Mouse (Mus musculus) NIH3T3 (cell line): ENCODE data around the gene Gbp3.
"Not testable (repeated sequence)": the region's sequence is repeated elsewhere in the genome, so short reads cannot be mapped to it uniquely, and the experiment has no call there.

Experiments
- DNase-seq: peaks from one replicate; pipeline ENCODE4 v3.0.0-alpha.2; 2012; ENCODE audit warnings: low read depth

Gbp3 gene

GRCm38 (mm10) chr3:142559632-142560228 lies at the start of gene Gbp3:
TSS of gene Gbp3 (plus strand) at chr3:142560026.
- DNase-seq, result peak; percentile 60

GRCm38 (mm10) chr3:142528116-142528515 lies 31.7 kb upstream of the Gbp3 start:
- no peak for DNase-seq

GRCm38 (mm10) chr3:142529597-142529996 lies 30.2 kb upstream of the Gbp3 start:
- DNase-seq, result no peak

DNA sequence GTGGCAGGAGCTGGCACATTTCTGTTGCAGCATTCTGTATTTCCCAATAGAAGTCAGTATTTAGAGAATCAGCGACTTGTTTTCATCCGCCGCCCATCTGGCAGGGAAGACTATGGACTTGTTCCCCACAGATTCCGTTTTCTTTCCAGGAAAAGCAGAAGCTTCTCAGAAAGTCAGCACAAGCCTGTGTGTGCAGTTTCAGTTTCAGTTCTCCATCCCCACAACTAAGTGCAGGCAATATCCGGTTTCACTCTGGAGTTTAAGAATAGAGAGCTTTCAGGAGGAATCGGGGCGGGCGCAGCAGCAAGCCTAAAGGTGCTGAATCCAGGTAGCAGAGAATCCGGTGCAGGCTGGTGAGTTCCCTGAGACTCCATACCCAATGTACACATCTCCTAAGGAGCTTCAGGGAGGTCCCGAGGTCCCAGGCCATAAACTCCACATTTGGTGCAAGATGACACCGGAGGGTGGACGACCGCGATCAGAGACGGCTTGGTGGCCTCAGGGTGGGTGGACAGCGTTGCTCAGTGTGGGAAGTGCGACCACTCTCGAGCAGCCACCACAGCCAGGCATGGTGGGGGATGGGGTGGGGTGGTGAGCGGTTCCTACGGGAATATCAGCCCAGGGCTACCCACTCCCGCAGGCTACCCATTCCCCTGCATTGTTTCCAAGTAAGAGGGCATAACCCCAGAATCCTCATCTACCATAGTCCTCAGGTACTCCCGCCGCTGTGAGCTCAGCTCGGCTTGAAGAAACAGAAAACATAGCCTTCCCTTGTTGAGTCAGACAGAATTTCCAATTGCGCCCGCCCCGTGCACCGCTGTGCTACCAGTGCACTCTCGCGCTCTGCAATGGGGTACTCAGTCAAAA lies 29.5 kb upstream of the Gbp3 start, which contains the start of gene Gbp7:
Gbp7 (plus strand) TSS at position 256 of the 867 bp plus-strand sequence.
- peak; percentile 68 for DNase-seq

DNA sequence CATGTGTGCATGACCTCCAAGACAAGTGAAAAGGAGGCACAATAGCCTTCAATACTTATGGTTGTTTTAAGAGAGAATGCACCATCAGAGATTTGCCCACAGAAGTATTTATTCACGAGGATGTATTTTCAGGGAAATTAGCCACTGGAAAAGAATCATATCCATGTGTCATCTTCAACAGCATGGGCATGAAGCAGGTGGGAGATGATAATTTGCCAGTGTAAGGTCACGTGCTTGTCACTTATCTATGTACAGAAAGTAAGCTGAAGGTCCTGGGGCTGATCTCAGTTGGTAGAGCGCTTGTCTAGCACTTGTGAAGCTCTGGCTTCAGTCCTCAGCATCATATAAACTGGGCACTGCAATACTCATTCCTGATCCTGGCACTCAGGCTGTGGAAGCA lies 28.2 kb upstream of the Gbp3 start:
- DNase-seq, result no peak

DNA sequence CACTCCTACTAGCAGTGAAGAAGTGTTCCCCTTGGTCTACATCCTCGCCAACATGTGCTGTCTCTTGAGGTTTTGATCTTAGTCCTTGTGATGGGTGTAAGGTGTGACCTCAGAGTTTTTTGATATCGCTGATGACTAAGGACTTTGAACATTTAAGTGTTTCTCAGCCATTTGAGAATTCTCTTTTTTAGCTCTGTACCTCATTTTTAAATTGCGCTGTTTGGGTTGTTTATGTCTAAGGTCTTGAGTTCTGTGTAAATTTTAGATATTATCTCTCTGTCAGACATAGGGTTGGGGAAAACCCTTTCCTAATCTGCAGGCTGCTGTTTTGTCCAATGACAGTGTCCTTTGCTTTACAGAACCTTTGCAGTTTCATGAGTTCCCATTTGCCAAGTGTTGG lies 26.6 kb upstream of the Gbp3 start:
- DNase-seq, result no peak

- no peak for DNase-seq
These were observed 24.2 kb upstream of the Gbp3 start for GRCm38 (mm10) chr3:142535667-142536066.

DNA sequence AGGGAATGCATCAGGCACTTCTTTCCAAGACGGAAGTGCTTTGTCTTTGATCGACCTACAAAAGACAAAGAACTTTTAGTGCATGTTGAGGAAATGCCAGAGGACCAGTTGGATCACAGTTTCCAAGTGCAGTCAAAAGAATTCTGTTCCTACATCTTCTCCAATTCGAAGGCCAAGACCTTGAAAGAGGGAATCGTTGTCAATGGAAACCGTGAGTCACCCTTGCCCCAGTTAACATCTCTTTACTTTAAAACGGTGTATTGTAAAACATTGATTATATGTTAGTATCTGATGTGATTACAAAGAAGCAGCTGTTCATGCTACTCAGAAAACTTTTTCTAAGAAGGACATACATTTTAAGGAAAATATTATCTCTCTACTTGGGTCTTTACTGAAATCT lies 18.4 kb upstream of the Gbp3 start:
- DNase-seq, result no peak

DNA sequence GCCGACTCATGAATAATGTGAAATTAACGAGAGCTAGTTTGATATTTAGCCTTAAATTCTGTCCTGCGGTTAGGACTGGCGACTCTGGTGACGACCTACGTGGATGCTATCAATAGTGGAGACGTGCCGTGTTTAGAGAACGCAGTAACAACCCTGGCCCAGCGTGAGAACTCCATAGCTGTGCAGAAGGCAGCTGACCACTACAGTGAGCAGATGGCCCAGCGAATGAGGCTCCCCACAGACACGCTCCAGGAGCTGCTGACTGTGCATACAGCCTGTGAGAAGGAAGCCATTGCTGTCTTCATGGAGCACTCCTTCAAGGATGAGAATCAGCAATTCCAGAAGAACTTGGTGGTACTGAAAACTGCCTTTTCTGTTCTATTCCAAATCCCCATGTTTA lies 17.1 kb upstream of the Gbp3 start:
- not testable (repeated sequence) for DNase-seq

DNA sequence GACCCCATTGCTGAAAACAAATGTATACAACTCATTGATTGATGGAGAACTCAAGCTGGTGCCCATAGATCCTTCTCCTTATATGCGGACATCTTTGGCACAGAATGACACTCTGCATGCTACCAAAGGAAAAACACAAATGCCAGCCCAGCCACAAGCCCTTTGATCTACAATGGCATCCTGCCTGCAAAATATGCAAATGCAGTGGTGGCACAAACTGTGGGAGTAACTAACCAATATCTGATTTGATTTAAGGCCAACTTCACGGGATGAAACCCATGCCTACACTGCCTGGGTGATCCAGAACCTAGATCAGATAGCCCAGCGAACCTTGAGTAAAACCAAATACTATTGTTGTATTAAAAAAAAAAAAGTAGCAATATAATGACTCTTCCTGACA lies 13.1 kb upstream of the Gbp3 start:
- no peak for DNase-seq

DNA sequence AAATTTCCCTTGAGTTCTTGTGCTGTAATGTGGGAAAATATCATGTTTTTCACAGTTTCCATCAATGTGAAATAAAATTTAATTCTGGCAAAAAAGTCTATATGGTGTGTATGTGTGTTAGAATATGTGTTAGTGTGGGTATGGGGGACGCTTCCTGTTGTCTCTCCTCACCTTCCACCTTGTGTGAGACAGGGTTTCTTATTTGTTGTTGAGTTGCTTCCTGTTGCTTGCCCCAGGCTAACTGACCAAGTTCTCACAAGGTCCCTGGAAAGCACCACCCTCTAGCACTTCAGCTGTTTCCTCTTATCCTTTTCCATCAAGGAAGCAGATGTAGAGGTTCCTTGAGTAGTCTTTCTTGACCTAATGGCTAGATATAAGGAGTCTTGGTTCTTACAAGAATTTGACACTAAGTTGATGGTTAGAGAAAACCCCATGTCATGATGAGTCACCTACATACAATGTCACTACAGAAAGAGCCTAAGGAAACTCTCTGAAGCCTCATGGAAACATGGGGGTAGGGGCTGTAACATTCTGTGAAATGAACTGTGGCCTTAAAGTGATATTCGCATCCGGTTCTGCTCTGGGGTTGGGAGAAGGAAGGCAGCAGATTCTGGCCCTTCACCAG lies 9.7 kb upstream of the Gbp3 start:
- no peak for DNase-seq

DNA sequence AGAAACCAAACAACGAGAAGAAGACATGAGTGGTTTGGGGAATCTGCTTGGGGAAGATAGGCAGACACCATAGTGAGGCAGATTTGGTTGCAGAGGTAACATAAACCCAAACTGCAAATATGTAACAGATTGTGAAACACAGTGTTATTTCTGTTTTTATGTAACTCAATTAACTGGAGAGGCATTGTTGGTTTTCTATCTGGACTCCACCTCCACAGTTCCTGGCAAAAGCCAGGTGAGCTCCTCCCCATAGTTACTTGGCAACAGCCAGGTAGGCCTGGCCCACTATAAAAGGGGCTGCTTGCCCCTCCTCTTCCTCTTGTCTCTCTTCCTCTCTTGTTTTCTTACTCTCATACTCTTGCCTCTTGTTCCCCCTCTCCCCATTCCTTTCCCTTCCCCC lies 5.2 kb upstream of the Gbp3 start:
- no peak for DNase-seq

- DNase-seq, result no peak
These were observed 4.2 kb upstream of the Gbp3 start for GRCm38 (mm10) chr3:142555623-142556022.

GRCm38 (mm10) chr3:142560296-142560948 lies 596 bp downstream of the Gbp3 start:
- DNase-seq, result peak; percentile 91

DNA sequence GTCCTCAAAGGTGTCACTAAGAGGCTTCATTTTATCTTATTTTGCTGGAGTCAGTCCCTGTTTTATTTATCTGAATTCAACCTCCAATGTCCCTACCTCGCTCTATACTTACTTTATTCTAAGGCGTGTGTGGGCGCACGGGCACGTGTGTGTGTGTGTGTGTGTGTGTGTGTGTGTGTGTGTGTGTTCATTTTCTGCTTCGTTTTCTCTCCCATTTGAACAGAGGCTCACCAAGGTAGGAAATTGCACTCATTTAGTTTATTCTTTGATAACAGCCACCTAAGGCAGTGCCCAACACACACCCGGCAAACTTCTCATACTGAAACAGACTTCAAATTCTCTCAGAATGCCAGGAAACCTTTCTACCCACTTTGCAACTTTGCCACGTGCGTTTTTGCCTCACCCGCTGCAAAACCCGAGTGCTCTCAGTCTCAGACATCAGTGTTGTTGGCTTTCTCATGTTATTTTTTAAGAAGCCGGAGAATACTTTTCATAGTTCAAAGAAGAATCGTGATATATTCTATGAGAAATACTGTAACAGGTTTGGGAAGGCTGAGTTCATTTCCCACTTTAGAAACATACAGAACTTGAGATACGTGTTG lies 1.3 kb downstream of the Gbp3 start:
- DNase-seq, result no peak

DNA sequence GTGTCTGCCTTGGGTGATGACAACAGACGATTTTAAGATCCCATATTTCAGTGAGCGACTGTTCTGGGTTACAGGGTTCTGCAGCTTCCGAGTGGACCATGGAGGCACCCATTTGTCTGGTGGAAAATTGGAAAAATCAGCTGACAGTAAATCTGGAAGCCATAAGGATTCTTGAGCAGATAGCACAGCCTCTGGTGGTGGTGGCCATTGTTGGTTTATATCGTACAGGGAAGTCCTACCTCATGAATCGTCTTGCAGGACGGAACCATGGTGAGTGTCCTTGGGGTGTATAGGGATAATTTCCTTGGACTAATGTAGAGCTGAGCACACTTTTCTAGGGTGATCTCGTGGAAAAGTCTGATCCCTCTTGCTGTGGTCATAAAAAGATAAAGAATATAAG lies 1.8 kb downstream of the Gbp3 start:
- no peak for DNase-seq

GRCm38 (mm10) chr3:142567490-142567889 lies 7.7 kb downstream of the Gbp3 start:
- not testable (repeated sequence) for DNase-seq

GRCm38 (mm10) chr3:142570738-142571137 lies 10.9 kb downstream of the Gbp3 start:
- DNase-seq, result no peak

DNA sequence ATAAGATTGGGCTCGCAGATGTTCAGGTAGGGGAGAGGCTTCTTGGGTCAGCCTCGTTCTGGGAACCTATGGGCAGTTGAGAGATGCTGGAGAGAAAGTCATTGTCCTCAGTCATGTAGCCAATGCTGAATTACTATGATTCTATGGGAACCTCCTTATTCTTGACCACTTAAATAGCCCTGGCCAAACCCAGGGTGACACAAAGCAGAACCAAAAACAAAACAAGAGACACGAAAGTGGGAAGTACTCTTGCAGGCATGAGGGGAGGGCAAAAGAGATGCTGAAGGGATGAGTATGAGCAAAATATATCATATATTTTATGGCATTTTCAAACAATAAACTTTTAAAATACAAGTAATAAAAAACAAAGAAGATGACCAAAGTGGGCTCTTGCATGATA lies 17.3 kb downstream of the Gbp3 start:
- DNase-seq, result no peak

GRCm38 (mm10) chr3:142578342-142578741 lies 18.5 kb downstream of the Gbp3 start:
- DNase-seq, result no peak

DNA sequence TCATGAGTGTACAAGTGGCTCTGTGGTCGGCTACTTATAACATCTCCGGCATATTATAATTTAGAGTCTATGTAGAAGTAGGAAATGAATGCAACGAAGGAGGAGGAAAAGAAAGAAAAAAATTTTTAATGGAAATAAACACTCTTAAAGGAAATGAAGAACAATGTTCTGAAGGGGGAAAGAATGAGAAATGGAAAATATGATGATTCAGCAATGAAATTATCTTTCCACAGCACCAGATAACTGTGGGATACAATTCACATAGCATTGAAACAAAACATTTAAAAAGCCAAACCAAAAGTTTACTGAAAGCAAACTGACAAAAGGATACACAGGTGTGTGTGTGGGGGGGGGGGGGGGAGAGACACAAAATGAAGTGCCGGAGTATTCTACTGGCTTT lies 23.2 kb downstream of the Gbp3 start:
- DNase-seq, result no peak

GRCm38 (mm10) chr3:142587386-142587785 lies 27.6 kb downstream of the Gbp3 start:
- no peak for DNase-seq
